Mouse (Mus musculus) kidney, embryonic 16.5 days (tissue): Measurements from ENCODE around the gene Rpp14. TPM values are rescaled to one million over a fixed set of nuclear protein-coding genes. Genes with fewer than 3 reads are reported as not detected.

Experiments used
- polyA plus RNA-seq: library from polyadenylated mRNA; unstranded; fragments of >200 nt; fragmentation: Nextera tagmentation; extraction: Ambion mirVana; gene quantifications from 2 replicates; pipeline ENCODE4 v1.2.1, GENCODE M21; 2015

The Rpp14 gene
- polyA plus RNA-seq, 1 experiment from 2014 or later, result 54.1 TPM

Other genes with a start within 250 kb of the Rpp14 start
- gene Gm45521, start 123.1 kb upstream of the Rpp14 start, polyA plus RNA-seq, result not detected in 2 replicates
- gene Dnase1l3, start 85.8 kb upstream of the Rpp14 start, polyA plus RNA-seq, result 0.30 and 0.31 TPM in 2 replicates
- gene Abhd6, start 77.5 kb upstream of the Rpp14 start, polyA plus RNA-seq, result 29.6 and 33.5 TPM in 2 replicates
- gene Pxk, start 17.8 kb downstream of the Rpp14 start, polyA plus RNA-seq, result 36.7 and 39.8 TPM in 2 replicates
- gene Pdhb, start 92.7 kb downstream of the Rpp14 start, polyA plus RNA-seq, result 267 and 278 TPM in 2 replicates
- 3.3 and 3.6 TPM in 2 replicates for gene Kctd6, start 133.8 kb downstream of the Rpp14 start, polyA plus RNA-seq
- 1.0 and 2.0 TPM in 2 replicates for gene Acox2, start 179.0 kb downstream of the Rpp14 start, polyA plus RNA-seq
- 7.8 TPM in 2 replicates for gene Fam107a, start 237.7 kb downstream of the Rpp14 start, polyA plus RNA-seq